Mouse (Mus musculus) cerebellum, adult 2 months (tissue): ENCODE data around the gene Zswim1.

Experiments used
- CTCF ChIP-seq: fragments of 200-500 bp; IDR thresholded peaks from 2 replicates; pipeline ENCODE4 v1.5.1; 2011; ENCODE audit warnings: low read depth, mild to moderate bottlenecking, control low read depth, low read length, moderate library complexity, borderline replicate concordance; ENCODE audit not compliant: insufficient read depth
- POLR2A ChIP-seq: fragments of 200-500 bp; IDR thresholded peaks from 2 replicates; pipeline ENCODE4 v1.6.1; 2011; ENCODE audit warnings: low read length, control low read depth, borderline replicate concordance; ENCODE audit not compliant: insufficient read depth

DNA sequence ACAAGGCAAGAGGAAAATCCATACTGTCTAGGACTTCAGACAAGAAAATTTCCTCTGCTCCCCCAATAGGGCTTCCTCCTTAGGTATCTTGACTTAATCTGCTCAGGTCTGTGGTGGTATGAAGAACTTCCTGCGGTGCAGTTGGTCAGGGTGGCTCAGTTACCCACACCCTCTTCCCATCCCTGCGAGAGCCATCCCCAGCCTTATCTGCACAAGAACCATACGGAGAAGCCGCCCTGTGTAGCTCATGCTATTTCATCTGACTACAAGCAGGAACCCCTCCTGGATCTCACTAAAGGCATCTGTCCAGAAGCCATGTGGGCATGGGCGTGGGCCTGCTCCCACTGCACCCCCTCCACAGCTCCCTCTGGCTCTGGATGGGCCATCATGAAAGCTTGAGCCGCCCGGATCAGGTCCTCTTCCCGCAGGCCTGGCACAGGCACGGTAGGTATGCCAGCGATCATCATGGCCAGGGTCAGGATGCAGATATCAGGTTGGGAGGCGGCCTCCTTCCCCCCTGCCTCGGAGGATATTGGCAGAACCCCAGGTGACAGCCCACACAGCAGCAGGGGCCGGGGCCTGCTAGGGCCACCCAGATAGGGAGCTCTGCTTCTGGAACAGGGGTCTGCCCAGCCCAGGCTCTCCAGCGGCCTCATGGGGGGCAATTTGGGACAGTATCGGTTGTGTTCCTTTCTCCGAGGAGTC lies 4.8 kb downstream of the Zswim1 start:
- no peak for TF ChIP-seq CTCF
- TF ChIP-seq POLR2A: no peak
